Mouse (Mus musculus): ENCODE measurements at regions not wholly inside any gene's neighbourhood (a gene's known extent, or its start where the extent isn't known, plus 50 kb on each side); places are given as distances from the start of the nearest gene placed in this dataset.
A peak's percentile ranks its signal among the peaks of the same experiment; 100 is the strongest.
"Not testable (repeated sequence)": the region's sequence is repeated elsewhere in the genome, so short reads cannot be mapped to it uniquely, and the experiment has no call there.

DNA sequence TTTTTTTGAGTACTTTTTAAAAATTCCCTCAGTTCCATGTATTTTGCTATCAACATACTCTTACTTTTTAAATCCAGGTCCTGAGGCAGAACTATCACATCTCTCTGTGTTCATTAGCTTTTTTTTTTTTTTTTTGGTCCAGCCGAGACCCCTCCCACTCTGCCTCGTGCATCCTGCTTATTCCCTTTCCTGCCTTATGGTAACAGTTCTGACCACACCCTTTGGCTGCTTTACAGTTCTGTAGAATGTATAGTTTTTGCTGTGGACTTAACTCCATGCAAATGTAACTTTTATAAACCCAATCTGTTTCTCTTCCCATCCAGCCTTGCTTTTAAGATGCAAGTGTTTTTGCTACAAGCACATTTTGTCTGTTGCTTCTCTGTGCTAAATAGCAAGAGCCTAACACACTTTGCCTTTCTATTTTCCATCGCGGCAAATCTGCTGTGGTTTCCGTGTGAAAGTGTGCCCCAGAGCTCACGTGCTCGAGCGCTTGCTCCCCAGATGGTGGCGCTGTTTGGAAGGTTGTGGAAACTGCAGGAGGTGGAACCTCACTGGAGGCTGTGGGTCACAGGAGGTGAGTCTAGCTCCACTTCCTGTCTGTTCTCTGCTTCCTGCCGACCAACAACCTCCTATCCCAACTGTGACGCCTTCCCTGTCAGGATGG is 92.3 kb upstream of the Vldlr start:
- Histone ChIP-seq H3K9me3 (ENCODE audit: low read length) (no peaks in the 10 kb centered on the region), H3K27me3 (ENCODE audit: insufficient read depth, low read length) (peaks cover 3% of the 10 kb centered on the region; the same call in 1 of the 2 replicates), H3K4me3 (replicated peaks; ENCODE audit: low read length) (no peak overlapping the region), H3K36me3 (ENCODE audit: insufficient read depth, low read length) (no peaks in the 10 kb centered on the region), H3K4me1 (replicated peaks; ENCODE audit: low read depth, low read length) (no peaks in the 10 kb centered on the region)
- TF ChIP-seq NANOG (IDR thresholded peaks at IDR 0.05; ENCODE audit: borderline replicate concordance, low read length): no peak
- peak; percentile 47 for TF ChIP-seq CTCF (conservative IDR thresholded peaks at IDR 0.05; ENCODE audit: low read length)
- TF ChIP-seq POU5F1 (IDR thresholded peaks at IDR 0.05; ENCODE audit: borderline replicate concordance, low read length): no peak

DNA sequence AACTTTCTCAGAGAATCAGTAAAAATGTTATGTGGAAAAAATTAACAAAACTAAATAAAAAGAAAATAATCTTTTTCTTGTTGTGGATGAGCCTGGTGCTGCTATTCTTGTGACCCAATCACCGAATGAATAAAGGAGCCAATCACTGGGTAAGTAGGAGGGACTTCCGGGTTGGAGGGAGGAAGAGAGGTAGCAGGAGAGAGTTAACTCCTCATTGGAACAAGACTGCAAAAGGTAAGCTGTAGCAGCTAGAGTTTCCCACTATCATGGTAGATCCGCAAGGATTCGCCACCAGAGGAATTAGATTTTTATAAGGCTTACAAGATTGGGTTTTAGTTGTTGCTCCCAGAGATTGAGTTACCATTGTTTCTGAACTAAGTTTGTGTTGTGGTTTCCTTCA is 87.8 kb upstream of the Vldlr start:
- not testable (repeated sequence) for H3K27me3 ChIP-seq (ENCODE audit: insufficient read depth, low read length); H3K36me3 ChIP-seq (ENCODE audit: insufficient read depth, low read length); H3K9me3 ChIP-seq (ENCODE audit: low read length); H3K4me3 ChIP-seq (replicated peaks; ENCODE audit: low read length); H3K4me1 ChIP-seq (replicated peaks; ENCODE audit: low read depth, low read length)

DNA sequence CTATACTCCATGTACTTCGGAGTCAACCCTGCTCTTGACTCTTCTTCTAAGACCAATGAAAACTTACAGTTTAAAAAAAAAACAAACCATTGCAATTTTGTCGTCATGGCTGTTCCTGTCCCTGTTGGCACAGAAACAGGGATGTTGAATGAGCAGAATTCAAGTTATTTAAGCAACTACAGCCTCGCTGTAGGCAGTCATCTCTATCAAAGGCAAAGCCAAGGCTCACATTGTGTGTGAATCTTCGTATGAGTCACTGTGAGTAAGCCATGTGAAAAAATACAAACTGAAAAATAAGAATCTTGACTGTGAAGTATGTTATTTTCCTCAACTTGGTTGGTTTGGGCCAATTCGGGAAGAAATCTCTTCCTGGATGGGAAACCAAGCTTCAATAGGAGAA is 81.9 kb upstream of the Vldlr start:
- H3K36me3 ChIP-seq (ENCODE audit: insufficient read depth, low read length): no peaks in the 10 kb centered on the region
- no peaks in the 10 kb centered on the region for H3K4me1 ChIP-seq (replicated peaks; ENCODE audit: low read depth, low read length)
- no peak overlapping the region for H3K4me3 ChIP-seq (replicated peaks; ENCODE audit: low read length)
- no peak for TF ChIP-seq CTCF (conservative IDR thresholded peaks at IDR 0.05; ENCODE audit: low read length)
- no peaks in the 10 kb centered on the region for H3K27me3 ChIP-seq (ENCODE audit: insufficient read depth, low read length)
- no peaks in the 10 kb centered on the region for H3K9me3 ChIP-seq (ENCODE audit: low read length)

DNA sequence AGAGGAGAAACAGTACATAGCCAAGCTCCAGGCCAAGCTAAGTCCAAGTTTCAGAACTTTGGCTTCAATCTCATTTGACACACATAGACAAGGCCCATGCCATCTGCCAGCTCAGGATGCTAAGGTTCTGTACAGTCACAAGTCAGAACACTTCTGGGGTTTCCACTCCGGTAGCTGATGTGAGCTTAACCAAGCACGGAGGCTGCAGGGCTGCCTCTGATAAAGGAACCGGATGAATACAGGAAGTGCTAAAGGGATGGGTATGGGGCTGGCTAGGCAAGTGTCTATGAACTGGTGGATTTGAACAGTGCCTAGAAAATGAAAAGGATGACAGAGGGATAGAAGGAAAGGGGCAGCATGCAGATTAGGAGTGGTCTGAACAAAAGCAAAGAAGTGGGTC is 75.4 kb upstream of the Vldlr start:
- no peaks in the 10 kb centered on the region for H3K9me3 ChIP-seq (ENCODE audit: low read length)
- no peaks in the 10 kb centered on the region for H3K36me3 ChIP-seq (ENCODE audit: insufficient read depth, low read length)
- H3K4me3 ChIP-seq (replicated peaks; ENCODE audit: low read length): no peak overlapping the region
- H3K27me3 ChIP-seq (ENCODE audit: insufficient read depth, low read length): no peaks in the 10 kb centered on the region
- no peak for TF ChIP-seq POU5F1 (IDR thresholded peaks at IDR 0.05; ENCODE audit: borderline replicate concordance, low read length)
- TF ChIP-seq NANOG (IDR thresholded peaks at IDR 0.05; ENCODE audit: borderline replicate concordance, low read length): no peak
- no peak for TF ChIP-seq CTCF (conservative IDR thresholded peaks at IDR 0.05; ENCODE audit: low read length)
- no peaks in the 10 kb centered on the region for H3K4me1 ChIP-seq (replicated peaks; ENCODE audit: low read depth, low read length)

DNA sequence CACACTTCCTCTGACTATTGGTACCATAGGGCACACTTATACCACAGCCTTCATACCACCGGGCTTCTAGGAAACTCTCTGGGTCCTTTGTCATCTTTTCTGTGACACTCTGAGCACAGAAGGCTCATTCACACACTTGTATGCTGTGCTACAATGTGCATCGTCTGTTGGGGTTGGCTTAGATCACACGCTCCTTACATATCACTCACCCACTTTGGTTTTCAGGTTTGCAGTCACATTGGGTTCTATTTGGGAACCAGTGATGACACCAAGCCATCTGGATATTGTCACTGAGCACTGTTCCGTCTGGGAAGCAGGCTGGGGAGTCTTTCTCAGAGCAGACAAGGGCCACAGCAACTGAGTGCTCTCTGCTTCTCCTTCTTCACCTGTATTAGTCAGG is 74.1 kb upstream of the Vldlr start:
- no peak overlapping the region for H3K4me3 ChIP-seq (replicated peaks; ENCODE audit: low read length)
- no peak for TF ChIP-seq POU5F1 (IDR thresholded peaks at IDR 0.05; ENCODE audit: borderline replicate concordance, low read length)
- TF ChIP-seq CTCF (conservative IDR thresholded peaks at IDR 0.05; ENCODE audit: low read length): no peak
- no peak for TF ChIP-seq NANOG (IDR thresholded peaks at IDR 0.05; ENCODE audit: borderline replicate concordance, low read length)
- no peaks in the 10 kb centered on the region for H3K27me3 ChIP-seq (ENCODE audit: insufficient read depth, low read length)
- H3K36me3 ChIP-seq (ENCODE audit: insufficient read depth, low read length): no peaks in the 10 kb centered on the region
- no peaks in the 10 kb centered on the region for H3K4me1 ChIP-seq (replicated peaks; ENCODE audit: low read depth, low read length)
- H3K9me3 ChIP-seq (ENCODE audit: low read length): no peaks in the 10 kb centered on the region

DNA sequence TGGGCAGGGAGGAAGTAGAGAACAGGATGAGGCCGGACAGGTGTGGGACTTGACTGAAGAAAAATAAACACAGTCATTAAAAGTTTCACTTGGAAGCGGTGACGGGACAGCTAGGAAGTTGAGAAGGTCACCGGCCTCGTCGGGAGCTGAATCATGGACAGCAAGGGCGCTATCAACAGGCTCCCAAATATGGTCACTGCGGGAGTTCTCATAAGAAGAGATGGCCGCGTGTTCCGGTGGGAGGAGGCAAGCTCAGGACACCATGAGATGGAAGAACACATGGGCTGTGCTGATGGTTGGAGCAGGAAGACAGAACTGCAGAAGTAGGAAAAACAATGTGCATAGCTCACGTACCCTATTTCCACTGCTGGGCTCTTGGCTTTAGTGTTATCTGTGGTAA is 68.9 kb upstream of the Vldlr start:
- TF ChIP-seq CTCF (conservative IDR thresholded peaks at IDR 0.05; ENCODE audit: low read length) (no peak), POU5F1 (IDR thresholded peaks at IDR 0.05; ENCODE audit: borderline replicate concordance, low read length) (no peak), NANOG (IDR thresholded peaks at IDR 0.05; ENCODE audit: borderline replicate concordance, low read length) (no peak)
- H3K36me3 ChIP-seq (ENCODE audit: insufficient read depth, low read length): no peaks in the 10 kb centered on the region
- no peaks in the 10 kb centered on the region for H3K9me3 ChIP-seq (ENCODE audit: low read length)
- H3K4me3 ChIP-seq (replicated peaks; ENCODE audit: low read length): no peak overlapping the region
- no peaks in the 10 kb centered on the region for H3K4me1 ChIP-seq (replicated peaks; ENCODE audit: low read depth, low read length)
- H3K27me3 ChIP-seq (ENCODE audit: insufficient read depth, low read length): no peaks in the 10 kb centered on the region

DNA sequence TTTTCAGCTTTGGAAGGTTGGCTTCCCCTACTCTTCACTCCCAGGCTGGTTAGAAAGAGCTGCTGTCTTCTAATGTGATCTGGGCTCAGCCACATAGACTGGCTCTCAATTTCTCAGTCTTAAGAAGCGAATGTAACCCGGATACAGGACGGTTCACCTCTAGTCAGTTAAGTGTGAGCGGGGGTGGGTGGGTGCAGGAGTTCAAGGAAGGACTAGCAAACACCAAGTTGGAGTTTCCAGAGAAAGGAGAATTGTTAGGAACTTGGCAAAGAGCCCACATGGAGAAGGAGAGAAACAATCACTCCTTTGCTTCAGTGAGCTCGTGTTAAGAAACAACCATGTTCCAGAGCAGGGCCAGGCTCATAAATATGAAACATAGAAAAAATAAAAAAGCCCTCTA is 68.0 kb upstream of the Vldlr start:
- no peak for TF ChIP-seq NANOG (IDR thresholded peaks at IDR 0.05; ENCODE audit: borderline replicate concordance, low read length)
- no peak for TF ChIP-seq CTCF (conservative IDR thresholded peaks at IDR 0.05; ENCODE audit: low read length)
- no peak for TF ChIP-seq POU5F1 (IDR thresholded peaks at IDR 0.05; ENCODE audit: borderline replicate concordance, low read length)

DNA sequence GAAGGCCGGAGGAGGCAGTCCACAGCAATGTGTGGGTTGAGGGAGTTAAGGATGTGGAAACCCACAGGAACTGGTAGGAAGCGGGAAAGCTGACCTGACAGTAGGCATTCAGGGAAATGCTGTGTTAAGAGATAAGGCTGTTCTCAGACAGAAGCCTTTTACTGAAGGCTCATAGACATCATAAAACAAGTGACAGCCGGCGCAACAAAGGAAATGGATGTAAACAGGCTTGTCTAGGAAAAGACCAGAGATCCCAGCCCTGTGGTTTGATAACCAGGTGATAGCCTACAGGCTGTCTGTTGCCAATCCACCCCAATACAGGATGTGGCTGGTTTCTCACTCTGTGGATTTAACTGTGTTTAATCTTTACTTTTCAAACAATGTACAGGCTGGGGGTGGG is 66.7 kb upstream of the Vldlr start:
- no peak overlapping the region for H3K4me3 ChIP-seq (replicated peaks; ENCODE audit: low read length)
- H3K36me3 ChIP-seq (ENCODE audit: insufficient read depth, low read length): no peaks in the 10 kb centered on the region
- H3K9me3 ChIP-seq (ENCODE audit: low read length): no peaks in the 10 kb centered on the region
- no peak for TF ChIP-seq POU5F1 (IDR thresholded peaks at IDR 0.05; ENCODE audit: borderline replicate concordance, low read length)
- no peak for TF ChIP-seq CTCF (conservative IDR thresholded peaks at IDR 0.05; ENCODE audit: low read length)
- TF ChIP-seq NANOG (IDR thresholded peaks at IDR 0.05; ENCODE audit: borderline replicate concordance, low read length): no peak
- no peaks in the 10 kb centered on the region for H3K4me1 ChIP-seq (replicated peaks; ENCODE audit: low read depth, low read length)
- no peaks in the 10 kb centered on the region for H3K27me3 ChIP-seq (ENCODE audit: insufficient read depth, low read length)

More for the DNA sequence above, 68.0 kb upstream of the Vldlr start:
- no peaks in the 10 kb centered on the region for H3K9me3 ChIP-seq (ENCODE audit: low read length)
- H3K4me1 ChIP-seq (replicated peaks; ENCODE audit: low read depth, low read length): no peaks in the 10 kb centered on the region
- H3K4me3 ChIP-seq (replicated peaks; ENCODE audit: low read length): no peak overlapping the region
- H3K36me3 ChIP-seq (ENCODE audit: insufficient read depth, low read length): no peaks in the 10 kb centered on the region
- no peaks in the 10 kb centered on the region for H3K27me3 ChIP-seq (ENCODE audit: insufficient read depth, low read length)

DNA sequence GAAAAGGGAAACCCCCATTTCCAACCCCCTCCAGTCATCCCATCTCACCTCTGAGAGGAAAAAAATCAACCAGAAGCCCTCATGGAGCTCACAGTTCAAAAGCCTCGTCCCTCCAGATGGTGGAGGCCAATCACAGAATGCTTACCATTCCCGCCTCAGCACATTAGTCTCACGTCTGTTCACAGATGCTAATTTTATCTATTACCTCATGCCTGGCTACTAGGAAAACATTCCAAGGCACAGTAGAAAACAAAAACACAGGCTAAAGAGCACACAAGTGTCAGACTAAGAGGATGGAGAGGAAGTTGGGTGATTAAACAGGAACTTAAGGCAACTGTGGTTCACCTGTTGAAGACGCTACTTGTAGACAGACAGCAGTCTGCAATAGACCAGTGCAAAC is 54.4 kb upstream of the Vldlr start:
- TF ChIP-seq POU5F1 (IDR thresholded peaks at IDR 0.05; ENCODE audit: borderline replicate concordance, low read length) (no peak), CTCF (conservative IDR thresholded peaks at IDR 0.05; ENCODE audit: low read length) (no peak), NANOG (IDR thresholded peaks at IDR 0.05; ENCODE audit: borderline replicate concordance, low read length) (no peak)
- Histone ChIP-seq H3K9me3 (ENCODE audit: low read length) (no peaks in the 10 kb centered on the region), H3K36me3 (ENCODE audit: insufficient read depth, low read length) (no peaks in the 10 kb centered on the region)

More for the DNA sequence above, 54.4 kb upstream of the Vldlr start:
- Histone ChIP-seq H3K27me3 (ENCODE audit: insufficient read depth, low read length) (no peaks in the 10 kb centered on the region), H3K4me1 (replicated peaks; ENCODE audit: low read depth, low read length) (no peaks in the 10 kb centered on the region), H3K4me3 (replicated peaks; ENCODE audit: low read length) (no peak overlapping the region)

Data from E14TG2a.4 (cell line).